Mouse (Mus musculus) kidney, embryonic 15.5 days (tissue): Measurements from ENCODE around the gene Grin3b. TPM values are rescaled to one million over a fixed set of nuclear protein-coding genes. Genes with fewer than 3 reads are reported as not detected.

ENCODE experiments used
- ATAC-seq: fragments of 200-750 bp; cut with Nextera tagmentation; replicated peaks from 2 replicates; pipeline ENCODE4 v1.8.0; 2017; ENCODE audit warnings: moderate TSS enrichment; ENCODE audit not compliant: low FRiP score
- H3K27ac ChIP-seq: fragments of 300-500 bp; sonication (generic); 2 replicates; pipeline ENCODE4 v1.5.1; 2015; ENCODE audit warnings: mild to moderate bottlenecking, inconsistent platforms
- H3K27me3 ChIP-seq: fragments of 300-500 bp; sonication (generic); 2 replicates; pipeline ENCODE4 v1.6.1; 2015; ENCODE audit warnings: inconsistent platforms
- H3K36me3 ChIP-seq: fragments of 300-500 bp; sonication (generic); 2 replicates; pipeline ENCODE4 v1.6.1; 2015; ENCODE audit warnings: inconsistent platforms
- H3K4me1 ChIP-seq: fragments of 300-500 bp; sonication (generic); 2 replicates; pipeline ENCODE4 v1.6.1; 2015; ENCODE audit warnings: inconsistent platforms
- H3K4me2 ChIP-seq: fragments of 300-500 bp; sonication (generic); 2 replicates; pipeline ENCODE4 v1.6.1; 2015; ENCODE audit warnings: moderate library complexity, mild to moderate bottlenecking, inconsistent platforms
- H3K4me3 ChIP-seq: fragments of 300-500 bp; sonication (generic); replicated peaks from 2 replicates; pipeline ENCODE4 v1.5.1; 2015; ENCODE audit warnings: mild to moderate bottlenecking, inconsistent platforms
- H3K9ac ChIP-seq: fragments of 300-500 bp; sonication (generic); 2 replicates; pipeline ENCODE4 v1.6.1; 2015; ENCODE audit warnings: mild to moderate bottlenecking, inconsistent platforms
- H3K9me3 ChIP-seq: fragments of 300-500 bp; sonication (generic); replicated peaks from 2 replicates; pipeline ENCODE4 v1.6.1; 2016; ENCODE audit warnings: inconsistent platforms
- WGBS: fragments of 180-500 bp; shearing (Covaris S2); methylation state at CpG from one replicate; pipeline ENCODE4 v1.1.7; 2015; ENCODE audit warnings: mixed read lengths; 5-methylcytosine and 5-hydroxymethylcytosine counted together
- polyA plus RNA-seq: library from polyadenylated mRNA; unstranded; fragments of >200 nt; fragmentation: Nextera tagmentation; extraction: Ambion mirVana; gene quantifications from 2 replicates; pipeline ENCODE4 v1.2.1, GENCODE M21; 2015

Gene Grin3b
- polyA plus RNA-seq, 1 experiment from 2014 or later = 0.31 TPM

- Histone ChIP-seq H3K4me2 (no peak overlapping the region), H3K9ac (no peak overlapping the region), H3K4me1 (peaks cover 24% of the 10 kb centered on the region), H3K27me3 (no peaks in the 10 kb centered on the region), H3K9me3 (no peaks in the 10 kb centered on the region), H3K27ac (no peak overlapping the region), H3K4me3 (no peak overlapping the region), H3K36me3 (peaks cover 7% of the 10 kb centered on the region; the same call in 1 of the 2 replicates)
- WGBS = 75% methylated on average over 5 of the region's 5 CpGs
- no peak for ATAC-seq
These were observed 53.2 kb downstream of the Grin3b start for GRCm38 (mm10) chr10:80023758-80024157.

GRCm38 (mm10) chr10:80024229-80025043 is 53.9 kb downstream of the Grin3b start:
- Histone ChIP-seq H3K36me3 (peaks cover 7% of the 10 kb centered on the region; the same call in 1 of the 2 replicates), H3K4me1 (peaks cover 17% of the 10 kb centered on the region), H3K4me2 (no peak overlapping the region), H3K27me3 (no peaks in the 10 kb centered on the region), H3K27ac (no peak overlapping the region), H3K9me3 (no peaks in the 10 kb centered on the region), H3K4me3 (no peak overlapping the region), H3K9ac (no peak overlapping the region)
- 79% methylated on average over 15 of the region's 15 CpGs for WGBS
- no peak for ATAC-seq

GRCm38 (mm10) chr10:80025044-80025347 is 54.5 kb downstream of the Grin3b start:
- Histone ChIP-seq H3K36me3 (peaks cover 7% of the 10 kb centered on the region; the same call in 1 of the 2 replicates), H3K4me3 (no peak overlapping the region), H3K27me3 (no peaks in the 10 kb centered on the region), H3K4me2 (no peak overlapping the region), H3K4me1 (peaks cover 12% of the 10 kb centered on the region), H3K27ac (no peak overlapping the region), H3K9ac (no peak overlapping the region), H3K9me3 (no peaks in the 10 kb centered on the region)
- no peak for ATAC-seq
- WGBS = 58% methylated on average over 4 of the region's 4 CpGs

- Histone ChIP-seq H3K4me1 (peaks cover 7% of the 10 kb centered on the region), H3K9ac (no peak overlapping the region), H3K4me2 (no peak overlapping the region), H3K9me3 (no peaks in the 10 kb centered on the region), H3K27me3 (no peaks in the 10 kb centered on the region), H3K27ac (no peak overlapping the region), H3K4me3 (no peak overlapping the region), H3K36me3 (peaks cover 7% of the 10 kb centered on the region; the same call in 1 of the 2 replicates)
- no peak for ATAC-seq
- WGBS = 73% methylated on average over 10 of the region's 10 CpGs
These were observed 54.9 kb downstream of the Grin3b start for GRCm38 (mm10) chr10:80025463-80025862.

GRCm38 (mm10) chr10:80025889-80026288 is 55.4 kb downstream of the Grin3b start:
- H3K27me3 ChIP-seq = no peaks in the 10 kb centered on the region
- H3K9me3 ChIP-seq = no peaks in the 10 kb centered on the region
- no peak for ATAC-seq
- H3K4me3 ChIP-seq = no peak overlapping the region
- 0 out of 2 replicates have a peak, but pooled peaks cover 4% of the 10 kb centered on the region for H3K4me1 ChIP-seq
- no peak overlapping the region for H3K9ac ChIP-seq
- WGBS = 55% methylated on average over 12 of the region's 12 CpGs
- no peak overlapping the region for H3K27ac ChIP-seq
- peaks cover 7% of the 10 kb centered on the region; the same call in 1 of the 2 replicates for H3K36me3 ChIP-seq
- H3K4me2 ChIP-seq = no peak overlapping the region

Other genes starting within 250 kb of the Grin3b start
- gene Polrmt, start 224.1 kb upstream of the Grin3b start, polyA plus RNA-seq = 43.7 and 54.4 TPM in 2 replicates
- gene Fgf22, start 215.6 kb upstream of the Grin3b start, polyA plus RNA-seq = 0.12 and 0.14 TPM in 2 replicates
- gene Rnf126, start 203.8 kb upstream of the Grin3b start, polyA plus RNA-seq = 88.5 and 102 TPM in 2 replicates
- 15.3 and 15.6 TPM in 2 replicates for gene Fstl3, start 193.4 kb upstream of the Grin3b start, polyA plus RNA-seq
- gene Prss57, start 179.8 kb upstream of the Grin3b start, polyA plus RNA-seq = 0.29 TPM in 1 of 2 replicates, not detected in the other
- gene Palm, start 177.1 kb upstream of the Grin3b start, polyA plus RNA-seq = 144 and 158 TPM in 2 replicates
- 14.9 and 15.2 TPM in 2 replicates for gene Misp, start 149.7 kb upstream of the Grin3b start, polyA plus RNA-seq
- gene Ptbp1, start 116.3 kb upstream of the Grin3b start, polyA plus RNA-seq = 398 and 438 TPM in 2 replicates
- gene Prtn3, start 96.2 kb upstream of the Grin3b start, polyA plus RNA-seq = 7.4 and 8.3 TPM in 2 replicates
- 62.1 and 74.5 TPM in 2 replicates for gene Plppr3, start 96.1 kb upstream of the Grin3b start, polyA plus RNA-seq
- 2.6 and 3.4 TPM in 2 replicates for gene Elane, start 84.5 kb upstream of the Grin3b start, polyA plus RNA-seq
- gene Cfd, start 79.9 kb upstream of the Grin3b start, polyA plus RNA-seq = not detected in 2 replicates
- gene Med16, start 61.8 kb upstream of the Grin3b start, polyA plus RNA-seq = 59.6 and 70.7 TPM in 2 replicates
- 0.96 and 14.1 TPM in 2 replicates for gene Gm26602, start 59.9 kb upstream of the Grin3b start, polyA plus RNA-seq
- gene Kiss1r, start 53.7 kb upstream of the Grin3b start, polyA plus RNA-seq = 0.71 and 1.2 TPM in 2 replicates
- gene R3hdm4, start 49.5 kb upstream of the Grin3b start, polyA plus RNA-seq = 142 and 155 TPM in 2 replicates
- gene Arid3a, start 43.7 kb upstream of the Grin3b start, polyA plus RNA-seq = 7.3 and 7.4 TPM in 2 replicates
- gene Wdr18, start 10.6 kb upstream of the Grin3b start, polyA plus RNA-seq = 115 TPM in 2 replicates
- 15.7 and 17.5 TPM in 2 replicates for gene Tmem259, start 13.6 kb downstream of the Grin3b start, polyA plus RNA-seq
- gene Cnn2, start 17.9 kb downstream of the Grin3b start, polyA plus RNA-seq = 253 and 292 TPM in 2 replicates
- 3.9 and 4.5 TPM in 2 replicates for gene Abca7, start 25.8 kb downstream of the Grin3b start, polyA plus RNA-seq
- 8.7 and 10.0 TPM in 2 replicates for gene Arhgap45, start 45.9 kb downstream of the Grin3b start, polyA plus RNA-seq
- 235 and 243 TPM in 2 replicates for gene Polr2e, start 69.1 kb downstream of the Grin3b start, polyA plus RNA-seq
- 581 and 603 TPM in 2 replicates for gene Gpx4, start 76.5 kb downstream of the Grin3b start, polyA plus RNA-seq
- 14.4 and 16.2 TPM in 2 replicates for gene Sbno2, start 134.9 kb downstream of the Grin3b start, polyA plus RNA-seq
- gene Stk11, start 145.1 kb downstream of the Grin3b start, polyA plus RNA-seq = 15.0 and 22.4 TPM in 2 replicates
- 594 and 612 TPM in 2 replicates for gene Atp5d, start 167.9 kb downstream of the Grin3b start, polyA plus RNA-seq
- 5.7 and 6.1 TPM in 2 replicates for gene Cbarp, start 170.1 kb downstream of the Grin3b start, polyA plus RNA-seq
- gene Midn, start 177.6 kb downstream of the Grin3b start, polyA plus RNA-seq = 18.8 and 19.5 TPM in 2 replicates
- gene Cirbp, start 195.3 kb downstream of the Grin3b start, polyA plus RNA-seq = 95.1 and 111 TPM in 2 replicates
- gene 1600002K03Rik, start 202.2 kb downstream of the Grin3b start, polyA plus RNA-seq = 11.2 and 13.2 TPM in 2 replicates
- gene Efna2, start 208.8 kb downstream of the Grin3b start, polyA plus RNA-seq = 15.4 and 17.0 TPM in 2 replicates